Mouse (Mus musculus) kidney, embryonic 14.5 days (tissue): Measurements from ENCODE around the gene Ube2q1. TPM values are rescaled to one million over a fixed set of nuclear protein-coding genes. Genes with fewer than 3 reads are reported as not detected.

Experiments used
- ATAC-seq: fragments of 200-750 bp; cut with Nextera tagmentation; 2 replicates; pipeline ENCODE4 v1.8.0; 2017; ENCODE audit warnings: moderate number of reproducible peaks, mild to moderate bottlenecking, moderate TSS enrichment, moderate library complexity; ENCODE audit not compliant: low FRiP score, low TSS enrichment
- H3K27ac ChIP-seq: fragments of 300-500 bp; sonication (generic); 2 replicates; pipeline ENCODE4 v1.5.1; 2014; ENCODE audit warnings: low read depth, mild to moderate bottlenecking, low read length, moderate library complexity, mixed read lengths
- H3K27me3 ChIP-seq: fragments of 300-500 bp; sonication (generic); 2 replicates; pipeline ENCODE4 v1.6.1; 2014; ENCODE audit warnings: mild to moderate bottlenecking, low read length; ENCODE audit not compliant: control insufficient read depth, insufficient read depth
- H3K36me3 ChIP-seq: fragments of 300-500 bp; sonication (generic); 2 replicates; pipeline ENCODE4 v1.6.1; 2014; ENCODE audit warnings: low read length, mixed read lengths; ENCODE audit not compliant: control insufficient read depth, insufficient read depth
- H3K4me1 ChIP-seq: fragments of 300-500 bp; sonication (generic); 2 replicates; pipeline ENCODE4 v1.6.1; 2014; ENCODE audit warnings: low read length, mixed read lengths; ENCODE audit not compliant: control insufficient read depth, insufficient read depth
- H3K4me2 ChIP-seq: fragments of 300-500 bp; sonication (generic); replicated peaks from 2 replicates; pipeline ENCODE4 v1.6.1; 2014; ENCODE audit warnings: low read depth, mild to moderate bottlenecking, low read length
- H3K4me3 ChIP-seq: fragments of 300-500 bp; sonication (generic); 2 replicates; pipeline ENCODE4 v1.5.1; 2014; ENCODE audit warnings: mild to moderate bottlenecking, low read length
- H3K9ac ChIP-seq: fragments of 300-500 bp; sonication (generic); 2 replicates; pipeline ENCODE4 v1.6.1; 2014; ENCODE audit warnings: low read depth, mild to moderate bottlenecking, low read length, moderate library complexity
- H3K9me3 ChIP-seq: fragments of 300-500 bp; sonication (generic); 2 replicates; pipeline ENCODE4 v1.6.1; 2016; ENCODE audit warnings: low read length; ENCODE audit not compliant: control insufficient read depth
- WGBS: fragments of 180-500 bp; shearing (Covaris S2); extraction: QIAGEN DNeasy Blood & Tissue Kit; methylation state at CpG from one replicate; pipeline ENCODE4 v1.1.7; 2014; 5-methylcytosine and 5-hydroxymethylcytosine counted together
- polyA plus RNA-seq: library from polyadenylated mRNA; unstranded; fragments of >200 nt; fragmentation: Nextera tagmentation; extraction: Ambion mirVana; gene quantifications from 2 replicates; pipeline ENCODE4 v1.2.1, GENCODE M21; 2014

The Ube2q1 gene
- polyA plus RNA-seq, 1 experiment from 2014 or later = 22.5 TPM

DNA sequence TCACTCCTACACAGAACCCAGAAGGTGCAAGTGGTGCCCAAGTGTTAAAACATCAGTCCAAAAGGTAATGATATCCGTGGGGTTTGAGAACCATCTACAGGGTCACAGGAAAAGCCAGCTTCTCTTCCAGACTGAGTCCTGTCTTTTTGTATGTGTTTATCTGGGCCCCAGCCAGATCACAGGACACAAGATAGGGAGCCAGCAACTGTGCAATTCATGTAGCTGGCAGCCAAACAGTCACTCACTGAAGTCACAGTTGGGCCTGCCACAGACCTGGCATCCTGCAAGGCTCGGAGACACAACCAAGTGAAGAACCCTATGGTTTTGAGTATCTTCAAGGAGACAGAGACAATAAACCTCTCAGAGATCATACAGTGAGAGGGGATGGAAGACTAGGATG, 15.6 kb upstream of the Ube2q1 start:
- H3K27me3 ChIP-seq = no peaks in the 10 kb centered on the region
- H3K9me3 ChIP-seq = no peaks in the 10 kb centered on the region
- no peak for ATAC-seq
- no peak overlapping the region for H3K4me2 ChIP-seq
- H3K4me1 ChIP-seq = no peaks in the 10 kb centered on the region
- WGBS = 68% methylated on average over 2 of the region's 2 CpGs
- no peak overlapping the region for H3K9ac ChIP-seq
- H3K36me3 ChIP-seq = no peaks in the 10 kb centered on the region
- H3K27ac ChIP-seq = no peak overlapping the region
- H3K4me3 ChIP-seq = no peak overlapping the region

DNA sequence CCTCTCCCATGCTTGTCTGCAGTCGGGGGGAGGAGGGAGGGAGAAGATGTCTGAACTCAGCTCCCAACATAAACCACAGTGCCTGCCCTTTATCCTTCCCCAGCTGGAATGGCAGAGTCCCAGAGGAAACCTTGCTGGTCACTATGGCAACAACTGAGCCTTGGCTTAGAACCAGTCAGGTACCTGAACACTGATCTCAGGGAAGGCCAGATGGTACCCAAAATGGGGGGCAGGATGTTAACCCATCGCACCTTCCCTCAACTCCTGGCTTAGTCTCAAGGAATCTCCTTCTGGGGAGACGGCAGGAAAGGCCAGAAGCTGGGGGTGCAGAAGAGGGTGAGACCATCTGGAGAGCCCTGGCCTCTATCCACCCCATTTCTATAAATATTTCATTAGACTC, 13.6 kb upstream of the Ube2q1 start:
- Histone ChIP-seq H3K4me1 (peaks cover 3% of the 10 kb centered on the region; the same call in 1 of the 2 replicates), H3K27me3 (peaks cover 3% of the 10 kb centered on the region; the same call in 1 of the 2 replicates), H3K36me3 (no peaks in the 10 kb centered on the region), H3K9ac (no peak overlapping the region), H3K4me3 (no peak overlapping the region), H3K4me2 (no peak overlapping the region), H3K27ac (no peak overlapping the region), H3K9me3 (no peaks in the 10 kb centered on the region)
- WGBS = 56% methylated on average over 3 of the region's 3 CpGs
- no peak for ATAC-seq

DNA sequence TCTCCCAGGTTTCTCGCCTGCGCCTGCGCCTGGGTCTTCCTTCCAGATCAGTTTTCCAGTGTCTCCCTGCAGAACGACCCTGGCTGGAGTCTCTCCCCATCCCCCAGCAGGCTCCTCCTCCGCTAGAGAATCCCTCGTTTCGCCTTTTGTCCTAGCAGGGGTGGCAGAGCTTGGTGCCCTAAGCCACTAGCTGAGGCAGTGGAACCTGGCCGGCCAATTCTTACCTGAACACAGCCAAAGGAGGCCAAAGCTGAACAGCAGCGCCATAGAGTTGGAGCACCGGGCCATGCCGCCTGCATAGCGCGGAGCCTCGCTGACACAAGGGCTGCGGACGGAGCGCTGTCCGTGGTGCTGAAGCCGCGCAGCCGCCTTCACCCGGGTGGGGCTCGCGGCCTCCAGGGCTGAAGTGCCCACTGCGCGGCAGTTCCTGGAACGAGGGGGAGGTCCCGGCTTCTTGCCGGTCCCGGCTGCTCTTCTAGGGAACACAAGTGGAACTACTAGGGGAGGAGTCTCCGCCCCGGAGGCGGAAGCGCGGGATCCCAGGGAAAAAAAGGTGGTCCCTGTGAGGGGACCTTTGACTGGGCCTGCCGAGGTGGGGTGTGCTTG, 9.2 kb upstream of the Ube2q1 start, which contains the start of gene Chrnb2:
Gene Chrnb2, minus strand, starts transcription at position 514 of the 606 bp plus-strand sequence.
- Histone ChIP-seq H3K4me1 (peaks cover 3% of the 10 kb centered on the region; the same call in 1 of the 2 replicates), H3K36me3 (no peaks in the 10 kb centered on the region), H3K4me3 (peak within 1 kb of the TSS; percentile 23), H3K9me3 (no peaks in the 10 kb centered on the region), H3K4me2 (peak within 1 kb of the TSS; percentile 41), H3K27ac (no peak within 1 kb of the TSS), H3K9ac (no peak within 1 kb of the TSS), H3K27me3 (peaks cover 3% of the 10 kb centered on the region; the same call in 1 of the 2 replicates)
- ATAC-seq = peak; percentile 95
- WGBS = under 1% methylated on average over 36 of the region's 36 CpGs

DNA sequence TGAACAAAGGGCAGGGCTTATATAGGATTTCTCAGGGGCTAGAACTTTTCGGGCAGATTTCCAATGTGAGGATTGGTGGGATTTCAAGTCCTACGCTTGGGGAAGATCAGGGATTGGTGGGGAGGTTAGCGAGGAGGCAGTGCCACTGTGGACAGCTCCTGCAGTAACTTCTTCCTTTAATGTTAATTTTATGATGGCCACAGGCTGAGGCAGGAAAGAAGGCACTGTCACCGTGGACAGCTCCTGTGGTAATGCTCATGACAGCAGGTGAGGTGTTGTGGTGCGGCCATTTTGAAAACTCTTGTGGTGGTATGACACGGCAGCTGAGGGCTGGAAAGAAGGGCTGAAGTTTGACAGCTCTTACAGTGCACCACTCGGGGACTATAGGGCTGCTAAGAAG, 3.8 kb upstream of the Ube2q1 start:
- Histone ChIP-seq H3K9ac (no peak overlapping the region), H3K36me3 (no peaks in the 10 kb centered on the region), H3K9me3 (no peaks in the 10 kb centered on the region), H3K4me2 (no peak overlapping the region), H3K4me1 (peaks cover 17% of the 10 kb centered on the region), H3K27me3 (no peaks in the 10 kb centered on the region), H3K27ac (no peak overlapping the region), H3K4me3 (no peak overlapping the region)
- 65% methylated on average over 7 of the region's 7 CpGs for WGBS
- no peak for ATAC-seq

DNA sequence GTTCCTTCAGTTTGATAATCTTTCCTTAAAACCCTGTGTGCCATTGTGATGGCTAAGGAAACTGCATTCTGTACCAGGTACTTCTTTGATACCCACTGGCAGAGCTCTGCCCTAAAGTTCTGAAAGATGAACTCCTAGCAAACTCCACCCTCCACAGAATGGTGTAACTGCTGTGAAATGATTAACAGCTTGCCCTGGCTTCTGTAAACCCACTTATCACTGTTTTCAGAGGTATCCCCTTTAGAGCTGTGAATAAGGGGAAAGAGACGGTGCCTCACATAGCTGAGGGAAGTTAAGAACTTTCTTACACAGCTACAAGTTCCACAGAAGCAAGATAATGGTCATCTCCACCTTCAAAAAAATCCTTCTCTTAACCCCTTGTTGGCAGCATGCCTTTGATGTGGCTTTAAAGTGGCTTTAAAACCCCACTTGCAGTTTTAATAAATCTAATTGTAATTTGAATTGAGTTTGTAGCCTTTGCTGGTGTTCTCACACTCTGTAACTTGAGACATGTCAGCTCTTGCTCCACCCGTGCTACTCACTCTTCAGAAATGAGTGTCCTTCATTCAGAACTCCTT, 2.9 kb upstream of the Ube2q1 start:
- ATAC-seq = no peak
- H3K4me1 ChIP-seq = peaks cover 26% of the 10 kb centered on the region
- H3K4me2 ChIP-seq = no peak overlapping the region
- 37% methylated on average over 2 of the region's 2 CpGs for WGBS
- H3K9me3 ChIP-seq = no peaks in the 10 kb centered on the region
- no peaks in the 10 kb centered on the region for H3K27me3 ChIP-seq
- H3K9ac ChIP-seq = no peak overlapping the region
- no peak overlapping the region for H3K4me3 ChIP-seq
- peaks cover 5% of the 10 kb centered on the region; the same call in 1 of the 2 replicates for H3K36me3 ChIP-seq
- no peak overlapping the region for H3K27ac ChIP-seq

DNA sequence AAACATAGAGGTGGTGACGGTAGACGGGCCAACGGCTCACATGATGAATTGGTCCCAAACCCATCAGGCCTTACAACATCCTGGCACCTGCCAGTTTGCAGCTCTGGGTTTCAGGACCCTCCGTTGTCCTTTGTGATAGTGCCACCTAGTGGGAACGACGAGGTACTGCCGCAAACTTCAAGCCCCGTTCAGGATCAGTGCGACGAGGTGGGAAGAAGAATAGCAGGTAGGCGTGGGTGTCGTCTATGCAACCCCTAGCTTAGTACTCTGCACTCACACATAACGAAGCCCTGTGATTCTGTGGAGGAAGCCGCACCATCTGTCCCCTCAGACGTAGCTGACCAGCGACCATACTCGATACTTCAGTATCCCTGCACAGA, 838 bp upstream of the Ube2q1 start:
- Histone ChIP-seq H3K9ac (peak overlapping the region; percentile 100; the same call in 1 of the 2 replicates), H3K27me3 (no peaks in the 10 kb centered on the region), H3K4me2 (peak overlapping the region; percentile 85), H3K27ac (peak overlapping the region; percentile 96), H3K4me3 (peak overlapping the region; percentile 78), H3K4me1 (peaks cover 33% of the 10 kb centered on the region), H3K36me3 (peaks cover 25% of the 10 kb centered on the region), H3K9me3 (no peaks in the 10 kb centered on the region)
- ATAC-seq = peak; percentile 73
- 1% methylated on average over 17 of the region's 17 CpGs for WGBS

DNA sequence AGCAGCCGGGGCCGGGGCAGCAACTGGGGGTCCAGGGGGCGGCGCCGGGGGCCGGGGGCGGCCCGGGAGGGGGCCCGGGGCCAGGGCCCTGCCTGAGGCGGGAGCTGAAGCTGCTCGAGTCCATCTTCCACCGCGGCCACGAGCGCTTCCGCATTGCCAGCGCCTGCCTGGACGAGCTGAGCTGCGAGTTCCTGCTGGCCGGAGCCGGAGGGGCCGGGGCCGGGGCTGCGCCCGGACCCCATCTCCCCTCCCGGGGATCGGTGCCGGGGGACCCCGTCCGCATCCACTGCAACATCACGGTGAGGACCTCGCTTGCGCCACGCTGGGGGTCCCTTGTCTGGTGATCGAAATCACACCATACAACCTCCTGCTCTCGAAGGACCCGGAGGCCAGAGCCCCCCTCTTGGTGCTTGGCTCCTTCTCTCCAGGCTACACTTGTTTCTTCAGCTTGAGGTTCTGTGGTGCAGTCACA, 360 bp downstream of the Ube2q1 start:
- Histone ChIP-seq H3K9ac (peak overlapping the region; percentile 100), H3K4me1 (peaks cover 33% of the 10 kb centered on the region), H3K4me3 (peak overlapping the region; percentile 78), H3K4me2 (peak overlapping the region; percentile 85), H3K9me3 (no peaks in the 10 kb centered on the region), H3K27me3 (no peaks in the 10 kb centered on the region), H3K27ac (peak overlapping the region; percentile 96), H3K36me3 (peaks cover 36% of the 10 kb centered on the region)
- ATAC-seq = peak; percentile 56
- under 1% methylated on average over 28 of the region's 37 CpGs for WGBS

DNA sequence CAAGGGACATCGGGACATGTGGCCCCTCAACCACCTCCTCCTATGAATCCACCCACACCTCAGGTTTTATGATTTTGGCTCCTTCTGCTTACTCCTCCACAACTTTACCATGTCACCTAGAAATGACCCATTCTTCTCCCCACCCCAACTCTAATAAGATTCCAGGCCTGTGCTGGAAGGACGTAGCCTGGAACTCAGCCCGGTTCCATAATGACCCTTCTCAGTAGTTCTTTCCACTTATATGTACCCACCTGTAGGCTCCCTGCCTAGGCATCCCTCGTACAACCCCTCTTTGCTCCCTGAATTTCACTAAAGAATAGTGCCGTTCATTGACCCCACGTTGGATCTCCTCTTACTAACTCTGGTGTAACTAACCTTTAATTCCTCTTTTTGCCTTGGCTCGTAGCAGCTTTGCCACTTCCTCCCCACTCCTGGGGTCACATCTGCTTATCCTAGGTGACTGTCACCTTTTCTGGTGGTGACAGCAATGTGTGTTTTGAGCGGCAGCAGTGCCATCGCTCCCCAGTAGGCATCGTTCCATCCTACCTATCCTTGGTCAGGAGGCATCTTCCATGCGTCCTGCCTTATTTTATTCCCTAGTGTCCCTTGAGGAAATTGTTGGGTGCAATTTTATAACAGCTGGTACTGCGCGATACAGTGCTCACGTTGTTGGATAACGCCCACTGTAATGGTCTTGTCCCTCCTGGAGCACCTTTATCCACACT, 982 bp downstream of the Ube2q1 start:
- peak overlapping the region; percentile 96; the same call in 1 of the 2 replicates for H3K27ac ChIP-seq

DNA sequence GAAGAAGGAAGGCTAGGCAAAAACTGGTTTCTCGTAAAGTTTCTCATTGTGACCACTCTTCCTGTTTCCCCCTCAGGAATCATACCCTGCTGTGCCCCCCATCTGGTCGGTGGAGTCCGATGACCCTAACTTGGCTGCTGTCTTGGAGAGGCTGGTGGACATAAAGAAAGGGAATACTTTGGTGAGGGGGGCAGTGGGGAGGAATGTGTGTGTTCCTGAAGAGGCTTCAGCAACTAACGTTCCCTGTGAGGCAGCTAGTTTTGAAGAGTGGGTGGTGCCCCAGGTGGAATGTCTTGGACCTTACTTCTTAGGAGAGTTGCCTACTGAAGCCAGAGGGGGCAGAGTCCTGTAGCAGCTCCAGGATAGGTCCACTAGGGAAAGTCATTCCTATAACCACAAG, 2.6 kb downstream of the Ube2q1 start:
- no peak overlapping the region for H3K27ac ChIP-seq
- no peak for ATAC-seq
- peaks cover 33% of the 10 kb centered on the region for H3K4me1 ChIP-seq
- H3K4me2 ChIP-seq = no peak overlapping the region
- H3K4me3 ChIP-seq = no peak overlapping the region
- 79% methylated on average over 4 of the region's 4 CpGs for WGBS
- H3K27me3 ChIP-seq = no peaks in the 10 kb centered on the region
- H3K36me3 ChIP-seq = peaks cover 59% of the 10 kb centered on the region
- H3K9ac ChIP-seq = no peak overlapping the region
- H3K9me3 ChIP-seq = no peaks in the 10 kb centered on the region

More for the DNA sequence above, 982 bp downstream of the Ube2q1 start:
- Histone ChIP-seq H3K36me3 (peaks cover 43% of the 10 kb centered on the region), H3K4me1 (peaks cover 33% of the 10 kb centered on the region), H3K4me2 (peak overlapping the region; percentile 85), H3K27me3 (no peaks in the 10 kb centered on the region), H3K9me3 (no peaks in the 10 kb centered on the region), H3K9ac (peak overlapping the region; percentile 100), H3K4me3 (peak overlapping the region; percentile 78)
- WGBS = 43% methylated on average over 15 of the region's 15 CpGs
- ATAC-seq = no peak
